Mouse (Mus musculus): ENCODE measurements at regions not wholly inside any gene's neighbourhood (a gene's known extent, or its start where the extent isn't known, plus 50 kb on each side); places are given as distances from the start of the nearest gene placed in this dataset.
A peak's percentile ranks its signal among the peaks of the same experiment; 100 is the strongest.

- Histone ChIP-seq H3K4me1 (replicated peaks) (0 out of 2 replicates have a peak, but pooled peaks cover 17% of the 10 kb centered on the region), H3K36me3 (no peaks in the 10 kb centered on the region), H3K9me3 (peaks cover 5% of the 10 kb centered on the region; the same call in 1 of the 2 replicates), H3K9ac (replicated peaks) (no peak overlapping the region), H3K27me3 (no peaks in the 10 kb centered on the region; the same call in 1 of the 2 replicates), H3K4me3 (replicated peaks) (no peak overlapping the region), H3K4me2 (peak overlapping the region; percentile 27; the same call in 1 of the 2 replicates), H3K27ac (no peak overlapping the region)
- 49% methylated on average over 9 of the region's 9 CpGs for WGBS
- ATAC-seq (ENCODE audit: insufficient number of reproducible peaks, insufficient read depth, low FRiP score, low TSS enrichment, low read depth) = no peak
These were observed 147.4 kb upstream of the C9orf72 start for GRCm38 (mm10) chr4:35373213-35373860.

- H3K9ac ChIP-seq (replicated peaks) = no peak overlapping the region
- peak; percentile 66; the same call in 1 of the 2 replicates for ATAC-seq (ENCODE audit: insufficient number of reproducible peaks, insufficient read depth, low FRiP score, low TSS enrichment, low read depth)
- WGBS = 27% methylated on average over 8 of the region's 8 CpGs
- H3K27ac ChIP-seq = no peak overlapping the region
- 0 out of 2 replicates have a peak, but pooled peaks cover 17% of the 10 kb centered on the region for H3K4me1 ChIP-seq (replicated peaks)
- H3K9me3 ChIP-seq = peaks cover 5% of the 10 kb centered on the region; the same call in 1 of the 2 replicates
- no peaks in the 10 kb centered on the region; the same call in 1 of the 2 replicates for H3K27me3 ChIP-seq
- peak overlapping the region; percentile 27; the same call in 1 of the 2 replicates for H3K4me2 ChIP-seq
- H3K4me3 ChIP-seq (replicated peaks) = no peak overlapping the region
- no peaks in the 10 kb centered on the region for H3K36me3 ChIP-seq
These were observed 146.7 kb upstream of the C9orf72 start for GRCm38 (mm10) chr4:35372528-35373212.

DNA sequence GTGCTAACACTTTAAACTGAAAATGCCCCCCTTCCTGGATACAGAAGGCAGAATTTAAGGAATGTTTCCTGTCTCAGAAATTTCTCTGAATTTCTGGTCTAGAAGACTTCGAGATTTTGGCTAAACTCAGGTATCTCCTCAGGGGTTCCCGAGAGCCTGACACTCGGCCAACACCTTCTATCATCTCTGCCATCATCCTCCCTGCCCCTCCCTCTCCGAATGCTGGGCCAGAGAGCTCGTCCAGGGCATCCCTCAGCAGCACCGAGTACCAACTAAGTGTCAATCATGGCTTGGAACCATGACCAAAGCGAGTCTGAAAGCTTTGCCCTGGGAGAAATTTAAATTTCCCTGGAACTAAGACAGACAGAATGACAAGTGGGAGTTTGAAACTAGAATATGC is 138.2 kb upstream of the C9orf72 start:
- no peak for ATAC-seq (ENCODE audit: insufficient number of reproducible peaks, insufficient read depth, low FRiP score, low TSS enrichment, low read depth)
- Histone ChIP-seq H3K27me3 (no peaks in the 10 kb centered on the region), H3K4me3 (replicated peaks) (no peak overlapping the region), H3K4me2 (no peak overlapping the region), H3K27ac (no peak overlapping the region), H3K36me3 (no peaks in the 10 kb centered on the region), H3K9ac (replicated peaks) (no peak overlapping the region), H3K4me1 (replicated peaks) (no peaks in the 10 kb centered on the region), H3K9me3 (no peaks in the 10 kb centered on the region)
- 78% methylated on average over 7 of the region's 7 CpGs for WGBS

DNA sequence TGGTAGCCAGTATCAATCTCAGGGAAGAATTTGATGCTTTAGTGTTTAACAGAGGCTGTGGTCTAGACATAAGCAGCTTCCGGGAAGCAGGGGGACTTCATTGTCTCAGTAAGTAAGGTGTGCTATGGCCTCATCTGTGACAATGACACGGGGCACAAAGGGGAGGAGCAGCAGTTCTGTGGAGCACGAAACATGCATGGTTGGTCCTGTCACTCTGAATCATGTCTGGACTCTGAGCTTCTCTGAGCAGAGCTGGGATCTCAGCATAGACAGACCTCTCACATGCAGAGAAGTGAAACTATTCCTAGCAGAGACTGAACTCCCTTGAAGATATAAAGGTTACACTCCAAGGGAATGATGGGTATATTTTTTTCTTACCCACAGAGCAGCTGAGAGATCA is 136.2 kb upstream of the C9orf72 start:
- Histone ChIP-seq H3K36me3 (no peaks in the 10 kb centered on the region), H3K27me3 (no peaks in the 10 kb centered on the region), H3K4me2 (no peak overlapping the region), H3K4me1 (replicated peaks) (no peaks in the 10 kb centered on the region), H3K4me3 (replicated peaks) (no peak overlapping the region), H3K27ac (no peak overlapping the region), H3K9ac (replicated peaks) (no peak overlapping the region), H3K9me3 (no peaks in the 10 kb centered on the region)
- WGBS = 82% methylated on average over 3 of the region's 3 CpGs
- no peak for ATAC-seq (ENCODE audit: insufficient number of reproducible peaks, insufficient read depth, low FRiP score, low TSS enrichment, low read depth)

- Histone ChIP-seq H3K27ac (no peak overlapping the region), H3K4me2 (no peak overlapping the region), H3K9ac (replicated peaks) (no peak overlapping the region), H3K4me1 (replicated peaks) (peaks cover 5% of the 10 kb centered on the region; the same call in 1 of the 2 replicates), H3K27me3 (no peaks in the 10 kb centered on the region), H3K4me3 (replicated peaks) (no peak overlapping the region), H3K9me3 (no peaks in the 10 kb centered on the region), H3K36me3 (no peaks in the 10 kb centered on the region)
- no peak for ATAC-seq (ENCODE audit: insufficient number of reproducible peaks, insufficient read depth, low FRiP score, low TSS enrichment, low read depth)
- WGBS = 81% methylated on average over 3 of the region's 3 CpGs
These were observed 133.4 kb upstream of the C9orf72 start for GRCm38 (mm10) chr4:35359376-35359775.

GRCm38 (mm10) chr4:35356904-35357563 is 131.1 kb upstream of the C9orf72 start:
- H3K9me3 ChIP-seq = no peaks in the 10 kb centered on the region
- H3K9ac ChIP-seq (replicated peaks) = no peak overlapping the region
- peaks cover 6% of the 10 kb centered on the region; the same call in 1 of the 2 replicates for H3K4me1 ChIP-seq (replicated peaks)
- no peaks in the 10 kb centered on the region for H3K27me3 ChIP-seq
- H3K36me3 ChIP-seq = no peaks in the 10 kb centered on the region
- 89% methylated on average over 12 of the region's 12 CpGs for WGBS
- no peak overlapping the region for H3K4me2 ChIP-seq
- no peak for ATAC-seq (ENCODE audit: insufficient number of reproducible peaks, insufficient read depth, low FRiP score, low TSS enrichment, low read depth)
- H3K27ac ChIP-seq = no peak overlapping the region
- H3K4me3 ChIP-seq (replicated peaks) = no peak overlapping the region

DNA sequence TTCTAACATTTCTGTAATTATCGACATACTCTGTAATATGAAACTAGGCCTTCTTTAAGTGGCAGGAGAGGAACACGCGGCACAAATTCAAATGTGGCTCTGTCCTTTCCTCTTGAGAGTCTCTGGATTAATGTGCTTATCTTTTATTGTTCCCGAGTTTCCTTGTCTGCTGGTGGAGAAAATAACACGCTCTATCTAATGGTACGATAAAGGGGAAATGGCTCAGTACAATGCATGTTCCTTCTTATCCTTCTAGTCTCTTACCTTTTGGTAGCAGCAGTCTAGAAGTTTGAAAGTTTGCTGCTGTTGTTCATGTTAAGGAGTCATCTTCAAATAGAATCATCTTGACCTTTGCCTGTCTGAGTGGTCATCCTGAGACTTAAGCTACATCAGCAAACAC is 130.1 kb upstream of the C9orf72 start:
- Histone ChIP-seq H3K4me1 (replicated peaks) (peaks cover 6% of the 10 kb centered on the region; the same call in 1 of the 2 replicates), H3K9me3 (no peaks in the 10 kb centered on the region), H3K4me2 (no peak overlapping the region), H3K4me3 (replicated peaks) (no peak overlapping the region), H3K27ac (no peak overlapping the region), H3K27me3 (no peaks in the 10 kb centered on the region), H3K36me3 (no peaks in the 10 kb centered on the region), H3K9ac (replicated peaks) (no peak overlapping the region)
- no peak for ATAC-seq (ENCODE audit: insufficient number of reproducible peaks, insufficient read depth, low FRiP score, low TSS enrichment, low read depth)
- 76% methylated on average over 6 of the region's 6 CpGs for WGBS

- Histone ChIP-seq H3K4me1 (replicated peaks) (peaks cover 6% of the 10 kb centered on the region; the same call in 1 of the 2 replicates), H3K4me3 (replicated peaks) (no peak overlapping the region), H3K9me3 (no peaks in the 10 kb centered on the region), H3K4me2 (peak overlapping the region; percentile 23; the same call in 1 of the 2 replicates), H3K36me3 (no peaks in the 10 kb centered on the region), H3K27ac (no peak overlapping the region), H3K9ac (replicated peaks) (no peak overlapping the region), H3K27me3 (no peaks in the 10 kb centered on the region)
- 28% methylated on average over 14 of the region's 14 CpGs for WGBS
- ATAC-seq (ENCODE audit: insufficient number of reproducible peaks, insufficient read depth, low FRiP score, low TSS enrichment, low read depth) = peak; percentile 66; the same call in 1 of the 2 replicates
These were observed 128.1 kb upstream of the C9orf72 start for GRCm38 (mm10) chr4:35354046-35354445.

DNA sequence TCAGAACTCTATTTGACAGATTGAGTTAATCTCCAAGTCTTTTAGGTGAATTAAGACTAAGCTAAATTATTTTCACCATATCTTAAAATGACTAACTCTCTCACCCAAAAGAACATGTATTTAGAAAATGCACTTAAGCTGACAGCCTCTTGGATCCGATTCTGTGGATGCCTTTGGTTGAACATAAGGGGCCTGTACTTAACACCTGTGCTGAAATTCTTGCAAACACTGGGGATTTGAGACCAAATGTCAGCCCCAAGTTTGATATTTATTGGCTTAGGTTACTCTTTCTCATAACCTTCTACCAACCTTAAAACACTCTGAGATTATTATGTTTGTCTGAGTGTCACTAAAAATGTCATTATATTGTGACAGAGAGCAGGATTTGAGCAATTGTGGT is 126.6 kb upstream of the C9orf72 start:
- H3K4me2 ChIP-seq = no peak overlapping the region
- no peaks in the 10 kb centered on the region for H3K36me3 ChIP-seq
- H3K4me1 ChIP-seq (replicated peaks) = peaks cover 6% of the 10 kb centered on the region; the same call in 1 of the 2 replicates
- WGBS = 37% methylated on average over 1 of the region's 1 CpGs
- no peak overlapping the region for H3K4me3 ChIP-seq (replicated peaks)
- H3K27me3 ChIP-seq = no peaks in the 10 kb centered on the region
- H3K27ac ChIP-seq = no peak overlapping the region
- no peak for ATAC-seq (ENCODE audit: insufficient number of reproducible peaks, insufficient read depth, low FRiP score, low TSS enrichment, low read depth)
- no peak overlapping the region for H3K9ac ChIP-seq (replicated peaks)
- no peaks in the 10 kb centered on the region for H3K9me3 ChIP-seq

GRCm38 (mm10) chr4:35350465-35350864 is 124.5 kb upstream of the C9orf72 start:
- H3K27ac ChIP-seq = no peak overlapping the region
- WGBS = 71% methylated on average over 3 of the region's 3 CpGs
- H3K9me3 ChIP-seq = no peaks in the 10 kb centered on the region
- H3K4me1 ChIP-seq (replicated peaks) = peaks cover 6% of the 10 kb centered on the region; the same call in 1 of the 2 replicates
- H3K27me3 ChIP-seq = no peaks in the 10 kb centered on the region
- no peaks in the 10 kb centered on the region for H3K36me3 ChIP-seq
- no peak for ATAC-seq (ENCODE audit: insufficient number of reproducible peaks, insufficient read depth, low FRiP score, low TSS enrichment, low read depth)
- no peak overlapping the region for H3K9ac ChIP-seq (replicated peaks)
- no peak overlapping the region for H3K4me3 ChIP-seq (replicated peaks)
- H3K4me2 ChIP-seq = no peak overlapping the region

DNA sequence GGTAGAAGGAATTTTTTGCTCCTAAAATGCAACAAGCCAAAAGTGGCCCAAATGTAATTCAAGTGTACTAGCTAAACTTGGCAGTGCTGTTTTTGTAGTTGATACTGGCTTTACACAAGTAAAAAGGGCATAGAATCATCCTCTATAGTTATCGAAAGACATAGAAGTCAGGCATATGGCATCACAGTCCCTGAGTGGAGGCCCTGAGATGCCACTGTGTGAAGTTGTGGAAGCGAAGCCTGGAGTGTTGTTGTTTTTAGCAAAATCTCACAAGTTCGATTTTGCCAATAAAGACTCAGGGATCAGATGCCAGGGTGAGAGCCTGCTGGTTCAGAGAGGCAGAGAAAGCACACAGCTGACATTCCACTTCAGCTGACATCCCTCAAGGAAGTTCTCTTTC is 121.6 kb upstream of the C9orf72 start:
- no peaks in the 10 kb centered on the region for H3K36me3 ChIP-seq
- 89% methylated on average over 3 of the region's 3 CpGs for WGBS
- no peak overlapping the region for H3K27ac ChIP-seq
- no peak overlapping the region for H3K9ac ChIP-seq (replicated peaks)
- no peaks in the 10 kb centered on the region for H3K9me3 ChIP-seq
- no peak overlapping the region for H3K4me3 ChIP-seq (replicated peaks)
- H3K4me2 ChIP-seq = no peak overlapping the region
- H3K27me3 ChIP-seq = no peaks in the 10 kb centered on the region
- ATAC-seq (ENCODE audit: insufficient number of reproducible peaks, insufficient read depth, low FRiP score, low TSS enrichment, low read depth) = no peak
- H3K4me1 ChIP-seq (replicated peaks) = no peaks in the 10 kb centered on the region
